Mouse (Mus musculus) bone marrow, adult 2 months (tissue): ENCODE data around the gene Rapgef4.

Source experiments
- CTCF ChIP-seq: fragments of 200-500 bp; IDR thresholded peaks from 2 replicates; pipeline ENCODE4 v1.5.1; 2011; ENCODE audit warnings: low read length, control low read depth; ENCODE audit not compliant: control insufficient read depth, insufficient read depth
- POLR2A ChIP-seq: fragments of 200-500 bp; IDR thresholded peaks from 2 replicates; pipeline ENCODE4 v1.6.1; 2011; ENCODE audit warnings: low read depth, mild to moderate bottlenecking, control low read depth, low read length, borderline replicate concordance; ENCODE audit not compliant: control insufficient read depth

- TF ChIP-seq POLR2A, result no peak
- no peak for TF ChIP-seq CTCF
Measured at GRCm38 (mm10) chr2:72018736-72019135, 37.7 kb downstream of the Rapgef4 start.
